ENCODE assay signal across 7 mouse cellular contexts in genomic region chr9:35108916-35109315, GRCm38 (mm10). TPM values are rescaled to one million over a fixed set of nuclear protein-coding genes. Genes with fewer than 3 reads are reported as not detected.
DNase-seq lines count a peak whose midpoint lies in the region; ATAC-seq and TF ChIP-seq lines count a peak whose summit lies in the region.

No protein-coding gene starts in this region.

- no peak for ATAC-seq in hindbrain, embryonic 12.5 days (ENCODE audit: low FRiP score)

- no peaks in the 10 kb centered on the region for H3K9me3 ChIP-seq in hindbrain, embryonic 12.5 days (replicated peaks)
- H3K9me3 ChIP-seq in limb, embryonic 10.5 days (replicated peaks), result no peaks in the 10 kb centered on the region

- H3ac ChIP-seq in myocyte (ENCODE audit: control insufficient read depth, insufficient read length), result no peak overlapping the region

- DNase-seq in Muller cell, postnatal 12 days (ENCODE audit: inconsistent ontology term), result peak; percentile 97
- peak; percentile 73 to 79 for DNase-seq in frontal cortex, adult 2 months (ENCODE audit: extremely low spot score in 1 of 2, low spot score in 1 of 2)
- DNase-seq in limb, embryonic 10.5 days (ENCODE audit: low spot score), result peak; percentile 51
- no peak for DNase-seq in thymus, postnatal 25 days

- peaks cover 32% of the 10 kb centered on the region for H3K4me1 ChIP-seq in brown adipose tissue, adult 24 weeks (ENCODE audit: control insufficient read depth, insufficient read depth, insufficient read length, low read length)
- peaks cover 19% of the 10 kb centered on the region for H3K4me1 ChIP-seq in hindbrain, embryonic 12.5 days
- H3K4me1 ChIP-seq in limb, embryonic 10.5 days, result peaks cover 64% of the 10 kb centered on the region

- peak overlapping the region; percentile 35; the same call in 1 of the 2 replicates for H3K27ac ChIP-seq in brown adipose tissue, adult 24 weeks (replicated peaks; ENCODE audit: low read depth, low read length)
- peak overlapping the region; percentile 49; the same call in 1 of the 2 replicates for H3K27ac ChIP-seq in hindbrain, embryonic 12.5 days
- peak overlapping the region; percentile 86 for H3K27ac ChIP-seq in limb, embryonic 10.5 days

- H3K4me2 ChIP-seq in hindbrain, embryonic 12.5 days (replicated peaks), result no peak overlapping the region
- H3K4me2 ChIP-seq in myocyte (ENCODE audit: low read depth), result no peak overlapping the region

- H3K36me3 ChIP-seq in hindbrain, embryonic 12.5 days, result no peaks in the 10 kb centered on the region
- H3K36me3 ChIP-seq in limb, embryonic 10.5 days, result peaks cover 5% of the 10 kb centered on the region; the same call in 1 of the 2 replicates
- no peaks in the 10 kb centered on the region for H3K36me3 ChIP-seq in myocyte (ENCODE audit: control insufficient read depth, insufficient read depth)

- TF ChIP-seq POLR2A in myocyte (IDR thresholded peaks at IDR 0.05; ENCODE audit: insufficient read length, low read depth), result no peak

- no peak overlapping the region for H3K4me3 ChIP-seq in brown adipose tissue, adult 24 weeks (ENCODE audit: insufficient read depth, low read depth, low read length)
- no peak overlapping the region for H3K4me3 ChIP-seq in hindbrain, embryonic 12.5 days
- H3K4me3 ChIP-seq in limb, embryonic 10.5 days, result no peak overlapping the region
- no peak overlapping the region for H3K4me3 ChIP-seq in myocyte

- no peaks in the 10 kb centered on the region for H3K27me3 ChIP-seq in hindbrain, embryonic 12.5 days
- H3K27me3 ChIP-seq in limb, embryonic 10.5 days (ENCODE audit: low read depth, poor library complexity, severe bottlenecking), result no peaks in the 10 kb centered on the region
- no peaks in the 10 kb centered on the region for H3K27me3 ChIP-seq in myocyte (ENCODE audit: control insufficient read depth, insufficient read depth, insufficient read length)

- WGBS in hindbrain, embryonic 12.5 days, result 53% methylated on average over 5 of the region's 5 CpGs
- WGBS in limb, embryonic 10.5 days, result 53% methylated on average over 5 of the region's 5 CpGs

- H3K79me2 ChIP-seq in myocyte (ENCODE audit: control insufficient read depth, insufficient read depth), result peaks cover 88% of the 10 kb centered on the region

- H3K9ac ChIP-seq in hindbrain, embryonic 12.5 days, result no peak overlapping the region

TF ChIP-seq in myocyte, 11 proteins besides CTCF, POLR2A, EP300 and RAD21:
- TF ChIP-seq TCF12 (IDR thresholded peaks at IDR 0.05; ENCODE audit: insufficient read depth, poor library complexity, severe bottlenecking) (peak; percentile 27), TCF3 (IDR thresholded peaks at IDR 0.05; ENCODE audit: insufficient read length, low read depth) (no peak), MYOD1 (IDR thresholded peaks at IDR 0.05; ENCODE audit: control insufficient read depth in 1 of 3, insufficient read length in 2 of 3, low read depth in 2 of 3) (peak in 2 of 3 experiments; percentile 58 to 69), MYOG (IDR thresholded peaks at IDR 0.05; ENCODE audit: control insufficient read depth in 1 of 3, insufficient read depth in 1 of 3, insufficient read length in 2 of 3, low read depth in 2 of 3) (peak in 2 of 3 experiments; percentile 1 to 79)

RNA-seq across cellular contexts. Expression of gene St3gal4, which starts 10.2 kb away (rescaled TPM):
- polyA plus RNA-seq in brown adipose tissue, adult 24 weeks (2012; ENCODE audit: insufficient read depth, insufficient read length, missing spikeins), result 14.2 and 15.2 TPM in 2 replicates
- 10.2 and 14.8 TPM in 2 replicates for polyA plus RNA-seq in frontal cortex, adult 2 months (2012; rRNA removed)
- 15.6 and 18.5 TPM in 2 replicates for polyA plus RNA-seq in hindbrain, embryonic 12.5 days (2016; fragmentation: Nextera tagmentation; extraction: Ambion mirVana)
- 19.0 and 21.3 TPM in 2 replicates for polyA plus RNA-seq in limb, embryonic 10.5 days (2016; fragmentation: Nextera tagmentation; extraction: Ambion mirVana)
- 24.0 TPM for polyA plus RNA-seq in myocyte (2012; fragmentation: generic; extraction: Trizol)

Comparison
In these comparisons a context has a peak if more than half of its experiments do, and no peak if none do; other contexts are left out.
1. H3K27ac ChIP-seq: peak in every context shown above with its lines; median percentile 86 in limb, embryonic 10.5 days; 49 in hindbrain, embryonic 12.5 days; 35 in brown adipose tissue, adult 24 weeks.